Mouse (Mus musculus) ES-CJ7 (cell line): ENCODE results near the gene Obp1a.

Source experiments
- DNase-seq: peaks from one replicate; pipeline ENCODE4 v3.0.0; 2011; ENCODE audit warnings: low read depth, low spot score

Obp1a gene

DNA sequence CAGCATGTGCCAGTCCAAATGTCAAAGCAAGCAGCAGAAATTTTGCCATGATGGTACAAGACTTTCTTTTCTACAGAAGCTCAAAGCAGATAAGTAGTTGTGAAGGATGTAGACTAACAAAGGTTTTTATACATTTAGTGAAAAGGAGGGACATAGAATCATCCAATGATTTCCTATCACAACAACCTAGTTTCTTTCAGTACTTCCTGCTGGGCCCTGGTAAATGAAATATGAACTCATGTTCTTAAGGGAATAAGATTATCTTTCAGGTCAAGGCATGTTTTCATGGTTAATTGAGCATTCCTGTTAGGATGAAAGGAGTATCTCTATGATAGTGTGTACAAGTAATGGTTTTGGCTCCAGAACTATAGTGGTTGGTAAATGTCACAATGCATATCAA is at the start of gene Obp1a:
TSS of gene Obp1a (minus strand) at position 101 of the 400 bp plus-strand sequence.
- no peak for DNase-seq

- no peak for DNase-seq
These were observed 34.0 kb upstream of the Obp1a start, which contains the start of gene Gm5938 for GRCm38 (mm10) chrX:78125167-78125566. Gene Gm5938, plus strand, starts transcription at chrX:78125467.
